Mouse (Mus musculus): ENCODE results near the gene Hmga2. TPM values are rescaled to one million over a fixed set of nuclear protein-coding genes. Genes with fewer than 3 reads are reported as not detected.

Gene Hmga2
- total RNA-seq, 1 experiment, result 21.6 TPM

DNA sequence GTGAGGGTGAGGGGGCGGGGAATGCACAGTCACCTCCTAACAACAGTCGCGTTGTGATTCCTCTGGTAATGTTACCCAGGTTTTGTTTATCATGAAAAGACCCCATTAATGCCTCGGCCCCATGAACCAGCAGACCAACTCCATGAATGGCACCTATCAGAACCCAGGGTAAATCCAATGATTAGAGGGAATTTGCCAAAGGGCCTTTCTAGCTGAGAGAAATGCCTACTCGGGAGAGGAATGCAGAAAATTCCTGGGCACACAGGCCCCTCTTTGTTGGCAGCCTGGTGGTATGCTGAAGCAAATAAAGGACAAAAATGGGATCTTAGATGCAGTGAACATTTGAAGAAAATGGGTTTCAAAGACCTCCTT is 59.2 kb downstream of the Hmga2 start:
- no peak for TF ChIP-seq ZNF384 (IDR thresholded peaks at IDR 0.05; ENCODE audit: low read depth, low read length)
- no peak for TF ChIP-seq CHD2 (IDR thresholded peaks at IDR 0.05; ENCODE audit: low read depth, low read length)
- no peak for TF ChIP-seq ZC3H11A (IDR thresholded peaks at IDR 0.05; ENCODE audit: borderline replicate concordance, low read depth, low read length)
- TF ChIP-seq MAFK (IDR thresholded peaks at IDR 0.05; ENCODE audit: insufficient read depth, low read depth, low read length), result no peak
- no peak for TF ChIP-seq HCFC1 (IDR thresholded peaks at IDR 0.05; ENCODE audit: borderline replicate concordance, insufficient read depth, low read length)
- Histone ChIP-seq H3K4me1 (ENCODE audit: control insufficient read depth in 2 of 2, insufficient read depth in 2 of 2, low read length in 2 of 2, poor library complexity in 1 of 2) (peaks cover 0 to 2% of the 10 kb centered on the region in 2 experiments; a peak in 1 of 4 replicates), H3K36me3 (ENCODE audit: control insufficient read depth, insufficient read depth, low read length, poor library complexity, severe bottlenecking) (no peaks in the 10 kb centered on the region), H3K4me3 (ENCODE audit: insufficient read depth in 1 of 2, low read depth in 1 of 2, low read length in 2 of 2, poor library complexity in 1 of 2, severe bottlenecking in 1 of 2) (no peak overlapping the region), H3K9ac (ENCODE audit: insufficient read depth, low read depth, low read length, poor library complexity, severe bottlenecking) (no peak overlapping the region), H3K9me3 (ENCODE audit: control insufficient read depth, insufficient read depth, low read depth, low read length) (no peaks in the 10 kb centered on the region), H3K27ac (ENCODE audit: insufficient read depth, low read depth, low read length, poor library complexity, severe bottlenecking) (no peak overlapping the region)
- in situ Hi-C loops (cut with MboI; ENCODE audit: low sequenced_read_pairs in 2 of 2, unreplicated experiment in 2 of 2), result no loop called here
- no peak for DNase-seq (ENCODE audit: low read depth, low spot score)

DNA sequence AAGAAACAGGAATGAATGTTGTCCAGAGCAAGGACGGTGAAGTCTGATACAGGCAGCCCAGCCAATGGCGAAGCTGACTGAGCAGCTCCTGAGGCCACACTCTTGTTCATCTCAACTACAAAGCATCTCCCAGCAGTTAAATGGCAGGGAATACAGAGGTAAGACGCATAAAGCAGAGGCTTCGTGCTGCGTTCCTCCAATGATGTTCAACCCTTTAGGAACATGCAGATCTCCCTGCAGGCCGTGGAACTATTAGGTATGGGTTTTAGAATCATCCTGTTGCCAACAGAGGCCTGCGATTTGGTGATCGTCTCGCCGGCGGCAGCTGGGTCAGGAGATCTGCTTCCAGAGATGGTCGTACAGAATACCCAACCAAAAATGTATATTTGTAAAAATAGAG is 59.6 kb downstream of the Hmga2 start:
- DNase-seq (ENCODE audit: low read depth, low spot score), result no peak
- no peak overlapping the region for H3K4me3 ChIP-seq (ENCODE audit: insufficient read depth in 1 of 2, low read depth in 1 of 2, low read length in 2 of 2, poor library complexity in 1 of 2, severe bottlenecking in 1 of 2)
- H3K9me3 ChIP-seq (ENCODE audit: control insufficient read depth, insufficient read depth, low read depth, low read length), result no peaks in the 10 kb centered on the region
- in situ Hi-C loops (cut with MboI; ENCODE audit: low sequenced_read_pairs in 2 of 2, unreplicated experiment in 2 of 2), result no loop called here
- H3K9ac ChIP-seq (ENCODE audit: insufficient read depth, low read depth, low read length, poor library complexity, severe bottlenecking), result no peak overlapping the region
- peaks cover 0 to 2% of the 10 kb centered on the region in 2 experiments; a peak in 1 of 4 replicates for H3K4me1 ChIP-seq (ENCODE audit: control insufficient read depth in 2 of 2, insufficient read depth in 2 of 2, low read length in 2 of 2, poor library complexity in 1 of 2)
- TF ChIP-seq ZC3H11A (IDR thresholded peaks at IDR 0.05; ENCODE audit: borderline replicate concordance, low read depth, low read length), result no peak
- no peak for TF ChIP-seq MAFK (IDR thresholded peaks at IDR 0.05; ENCODE audit: insufficient read depth, low read depth, low read length)
- no peak for TF ChIP-seq CHD2 (IDR thresholded peaks at IDR 0.05; ENCODE audit: low read depth, low read length)
- no peak for TF ChIP-seq ZNF384 (IDR thresholded peaks at IDR 0.05; ENCODE audit: low read depth, low read length)
- TF ChIP-seq HCFC1 (IDR thresholded peaks at IDR 0.05; ENCODE audit: borderline replicate concordance, insufficient read depth, low read length), result no peak
- no peak overlapping the region for H3K27ac ChIP-seq (ENCODE audit: insufficient read depth, low read depth, low read length, poor library complexity, severe bottlenecking)
- no peaks in the 10 kb centered on the region for H3K36me3 ChIP-seq (ENCODE audit: control insufficient read depth, insufficient read depth, low read length, poor library complexity, severe bottlenecking)

DNA sequence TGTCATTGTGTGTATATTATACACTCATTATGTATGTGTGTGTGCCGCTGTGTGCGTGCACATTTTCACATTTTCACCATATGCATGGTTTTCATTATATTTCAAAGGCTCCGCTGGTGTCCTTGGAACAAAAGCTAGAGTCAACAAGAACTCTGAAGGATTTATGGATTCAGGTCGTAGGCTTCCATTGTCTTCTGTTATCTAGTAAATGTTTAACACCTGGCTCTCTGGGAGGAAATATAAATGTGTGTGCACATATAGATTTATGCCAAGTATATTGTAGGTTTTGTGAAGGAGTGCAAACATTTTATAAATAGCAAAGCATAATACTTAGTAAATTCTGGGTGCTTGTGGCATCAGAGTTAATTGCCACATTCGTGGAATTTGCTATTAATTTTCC is 64.1 kb downstream of the Hmga2 start:
- Histone ChIP-seq H3K9me3 (ENCODE audit: control insufficient read depth, insufficient read depth, low read depth, low read length) (no peaks in the 10 kb centered on the region), H3K4me3 (ENCODE audit: insufficient read depth in 1 of 2, low read depth in 1 of 2, low read length in 2 of 2, poor library complexity in 1 of 2, severe bottlenecking in 1 of 2) (no peak overlapping the region), H3K9ac (ENCODE audit: insufficient read depth, low read depth, low read length, poor library complexity, severe bottlenecking) (no peak overlapping the region), H3K27ac (ENCODE audit: insufficient read depth, low read depth, low read length, poor library complexity, severe bottlenecking) (no peak overlapping the region), H3K36me3 (ENCODE audit: control insufficient read depth, insufficient read depth, low read length, poor library complexity, severe bottlenecking) (no peaks in the 10 kb centered on the region), H3K4me1 (ENCODE audit: control insufficient read depth in 2 of 2, insufficient read depth in 2 of 2, low read length in 2 of 2, poor library complexity in 1 of 2) (peaks cover 0 to 2% of the 10 kb centered on the region in 2 experiments; a peak in 1 of 4 replicates)
- no peak for TF ChIP-seq HCFC1 (IDR thresholded peaks at IDR 0.05; ENCODE audit: borderline replicate concordance, insufficient read depth, low read length)
- no peak for TF ChIP-seq ZC3H11A (IDR thresholded peaks at IDR 0.05; ENCODE audit: borderline replicate concordance, low read depth, low read length)
- TF ChIP-seq ZNF384 (IDR thresholded peaks at IDR 0.05; ENCODE audit: low read depth, low read length), result no peak
- no peak for DNase-seq (ENCODE audit: low read depth, low spot score)
- in situ Hi-C loops (cut with MboI; ENCODE audit: low sequenced_read_pairs in 2 of 2, unreplicated experiment in 2 of 2), result no loop called here

DNA sequence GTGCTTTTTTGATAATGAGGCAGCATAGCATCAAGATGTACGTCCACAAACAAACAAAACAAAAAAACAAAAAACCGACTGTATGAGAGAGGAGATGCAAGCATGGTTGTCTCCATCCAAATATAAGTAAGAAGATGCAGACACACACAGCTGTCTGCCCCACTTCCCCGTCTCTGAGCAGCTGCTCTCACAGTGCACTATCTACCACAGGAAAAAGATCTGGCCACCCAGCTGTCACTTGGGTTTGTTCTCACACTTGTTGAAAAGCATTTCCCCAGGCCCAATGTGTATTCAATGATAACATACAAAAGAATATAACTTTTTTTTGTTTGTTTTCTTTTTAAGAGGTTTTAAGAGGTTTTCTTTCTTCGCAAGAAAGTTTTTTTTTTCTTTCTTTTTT is 65.3 kb downstream of the Hmga2 start:
- Histone ChIP-seq H3K9ac (ENCODE audit: insufficient read depth, low read depth, low read length, poor library complexity, severe bottlenecking) (no peak overlapping the region), H3K4me1 (ENCODE audit: control insufficient read depth in 2 of 2, insufficient read depth in 2 of 2, low read length in 2 of 2, poor library complexity in 1 of 2) (no peaks in the 10 kb centered on the region; a peak in 1 of 4 replicates), H3K9me3 (ENCODE audit: control insufficient read depth, insufficient read depth, low read depth, low read length) (no peaks in the 10 kb centered on the region), H3K27ac (ENCODE audit: insufficient read depth, low read depth, low read length, poor library complexity, severe bottlenecking) (no peak overlapping the region), H3K36me3 (ENCODE audit: control insufficient read depth, insufficient read depth, low read length, poor library complexity, severe bottlenecking) (no peaks in the 10 kb centered on the region), H3K4me3 (ENCODE audit: insufficient read depth in 1 of 2, low read depth in 1 of 2, low read length in 2 of 2, poor library complexity in 1 of 2, severe bottlenecking in 1 of 2) (no peak overlapping the region)
- TF ChIP-seq MAFK (IDR thresholded peaks at IDR 0.05; ENCODE audit: insufficient read depth, low read depth, low read length) (no peak), ZNF384 (IDR thresholded peaks at IDR 0.05; ENCODE audit: low read depth, low read length) (no peak), CHD2 (IDR thresholded peaks at IDR 0.05; ENCODE audit: low read depth, low read length) (no peak), ZC3H11A (IDR thresholded peaks at IDR 0.05; ENCODE audit: borderline replicate concordance, low read depth, low read length) (no peak), HCFC1 (IDR thresholded peaks at IDR 0.05; ENCODE audit: borderline replicate concordance, insufficient read depth, low read length) (no peak)
- DNase-seq (ENCODE audit: low read depth, low spot score), result no peak
- in situ Hi-C loops (cut with MboI; ENCODE audit: low sequenced_read_pairs in 2 of 2, unreplicated experiment in 2 of 2), result no loop called here

DNA sequence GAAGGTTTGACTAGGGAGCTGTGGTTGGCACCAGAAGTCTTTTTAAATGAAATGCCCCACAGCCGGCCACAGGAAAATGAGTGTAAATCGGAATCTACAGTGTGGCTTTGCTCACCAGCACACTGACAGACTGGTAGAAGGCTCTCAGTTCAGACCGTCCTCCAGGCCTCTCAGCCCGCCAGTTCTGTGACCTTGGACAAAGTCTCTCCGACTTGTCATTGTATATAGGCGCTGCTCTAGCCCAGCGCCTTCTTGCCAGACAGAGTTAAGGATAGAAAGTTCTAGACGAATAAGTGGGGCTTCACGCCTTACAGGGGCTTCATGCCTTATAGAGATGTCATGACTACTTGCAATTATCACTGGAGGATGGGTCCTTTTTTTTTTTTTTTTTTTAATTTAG is 67.1 kb downstream of the Hmga2 start:
- no peak overlapping the region for H3K27ac ChIP-seq (ENCODE audit: insufficient read depth, low read depth, low read length, poor library complexity, severe bottlenecking)
- no peak for TF ChIP-seq CHD2 (IDR thresholded peaks at IDR 0.05; ENCODE audit: low read depth, low read length)
- no peak for TF ChIP-seq HCFC1 (IDR thresholded peaks at IDR 0.05; ENCODE audit: borderline replicate concordance, insufficient read depth, low read length)
- TF ChIP-seq ZNF384 (IDR thresholded peaks at IDR 0.05; ENCODE audit: low read depth, low read length), result no peak
- TF ChIP-seq ZC3H11A (IDR thresholded peaks at IDR 0.05; ENCODE audit: borderline replicate concordance, low read depth, low read length), result no peak
- TF ChIP-seq MAFK (IDR thresholded peaks at IDR 0.05; ENCODE audit: insufficient read depth, low read depth, low read length), result no peak
- H3K9me3 ChIP-seq (ENCODE audit: control insufficient read depth, insufficient read depth, low read depth, low read length), result no peaks in the 10 kb centered on the region
- in situ Hi-C loops (cut with MboI; ENCODE audit: low sequenced_read_pairs in 2 of 2, unreplicated experiment in 2 of 2), result no loop called here
- no peak for DNase-seq (ENCODE audit: low read depth, low spot score)
- H3K4me3 ChIP-seq (ENCODE audit: insufficient read depth in 1 of 2, low read depth in 1 of 2, low read length in 2 of 2, poor library complexity in 1 of 2, severe bottlenecking in 1 of 2), result no peak overlapping the region
- no peaks in the 10 kb centered on the region; a peak in 1 of 4 replicates for H3K4me1 ChIP-seq (ENCODE audit: control insufficient read depth in 2 of 2, insufficient read depth in 2 of 2, low read length in 2 of 2, poor library complexity in 1 of 2)
- H3K9ac ChIP-seq (ENCODE audit: insufficient read depth, low read depth, low read length, poor library complexity, severe bottlenecking), result no peak overlapping the region
- no peaks in the 10 kb centered on the region for H3K36me3 ChIP-seq (ENCODE audit: control insufficient read depth, insufficient read depth, low read length, poor library complexity, severe bottlenecking)

All from ES-E14 (cell line).